ENCODE assay signal across 20 mouse cellular contexts in the genomic region with DNA sequence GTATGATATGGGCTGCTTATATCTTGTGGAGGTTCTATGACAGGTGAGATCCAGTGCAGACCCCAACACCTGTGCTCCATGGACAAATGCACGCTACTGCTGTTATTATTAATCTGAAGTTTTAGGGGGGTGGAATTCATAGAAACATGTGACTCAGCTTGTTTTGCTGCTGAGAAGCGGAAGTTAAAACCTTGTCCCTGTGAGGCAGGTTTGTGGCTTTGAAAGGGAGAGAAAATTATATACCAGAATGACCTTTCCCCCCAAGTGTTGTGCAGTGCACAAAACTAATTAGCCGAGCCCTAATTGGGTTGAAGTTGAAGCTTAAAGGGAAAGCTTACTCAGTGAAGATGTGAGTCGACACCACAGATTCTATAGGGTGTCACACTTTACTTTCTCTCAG.
"Had no signal": no experiment of that assay in that cellular context is flagged by ENCODE, and none has a peak within 500 bp of the region (broad histone marks: within the 10 kb centered on the region; RNA-seq: fewer than 3 reads in every experiment).

No protein-coding gene starts in this region.

- H3K36me3 ChIP-seq: lung, embryonic 15.5 days; midbrain, embryonic 12.5 days; midbrain, embryonic 15.5 days; neural tube, embryonic 12.5 days; neural tube, embryonic 15.5 days had no signal

- H3K4me3 ChIP-seq: left cerebral cortex, adult 2 months; lung, embryonic 15.5 days; midbrain, embryonic 12.5 days; midbrain, embryonic 15.5 days; neural tube, embryonic 12.5 days; neural tube, embryonic 15.5 days had no signal

- H3K4me1 ChIP-seq: lung, embryonic 15.5 days; midbrain, embryonic 12.5 days; midbrain, embryonic 15.5 days; neural tube, embryonic 12.5 days; neural tube, embryonic 15.5 days had no signal

- H3K9ac ChIP-seq: liver, embryonic 14.5 days; liver, postnatal 0 days; lung, embryonic 15.5 days; midbrain, embryonic 12.5 days; midbrain, embryonic 15.5 days; neural tube, embryonic 12.5 days; neural tube, embryonic 15.5 days had no signal

- H3K4me2 ChIP-seq: lung, embryonic 15.5 days; midbrain, embryonic 12.5 days; midbrain, embryonic 15.5 days; neural tube, embryonic 12.5 days; neural tube, embryonic 15.5 days had no signal

- H3K9me3 ChIP-seq: lung, embryonic 15.5 days; midbrain, embryonic 12.5 days; midbrain, embryonic 15.5 days; neural tube, embryonic 12.5 days; neural tube, embryonic 15.5 days had no signal

- H3K27me3 ChIP-seq: lung, embryonic 15.5 days; midbrain, embryonic 12.5 days; midbrain, embryonic 15.5 days; neural tube, embryonic 12.5 days; neural tube, embryonic 15.5 days had no signal

- H3K27ac ChIP-seq: left cerebral cortex, adult 2 months; liver, embryonic 14.5 days; lung, embryonic 15.5 days; midbrain, embryonic 12.5 days; midbrain, embryonic 15.5 days; neural tube, embryonic 12.5 days; neural tube, embryonic 15.5 days; stomach, postnatal 0 days had no signal

- DNase-seq: kidney, adult 2 months; kidney, postnatal 10 days; kidney, postnatal 36 days; layer of hippocampus, postnatal 36 days; liver, postnatal 0 days; lung, postnatal 10 days; lung, postnatal 36 days; retina, postnatal 1 day; right cerebral cortex, postnatal 4 days; thymus, adult 2 months; thymus, postnatal 14 days had no signal

- ATAC-seq: intestine, postnatal 0 days; liver, postnatal 0 days; midbrain, embryonic 15.5 days had no signal
